Mouse (Mus musculus): Measurements from ENCODE around the gene Trip4. TPM values are rescaled to one million over a fixed set of nuclear protein-coding genes. Genes with fewer than 3 reads are reported as not detected.
A peak's percentile ranks its signal among the peaks of the same experiment; 100 is the strongest.

The Trip4 gene
- total and polyA plus RNA-seq, 2 experiments from 2014 or later: 22.6 to 41.9 TPM

GRCm38 (mm10) chr9:65834628-65835354 lies 73.8 kb downstream of the Trip4 start:
- H3K27ac ChIP-seq (ENCODE audit: low read depth, low read length): no peak overlapping the region
- H3K4me1 ChIP-seq (ENCODE audit: insufficient read depth): no peaks in the 10 kb centered on the region; the same call in 1 of the 2 replicates
- no peak overlapping the region for H3K9ac ChIP-seq
- TF ChIP-seq CTCF (IDR thresholded peaks at IDR 0.05; ENCODE audit: low read depth): no peak
- DNase-seq (no peak), ATAC-seq (peak; percentile 32; the same call in 1 of the 2 replicates)
- no peaks in the 10 kb centered on the region for H3K9me3 ChIP-seq (ENCODE audit: low read length)
- no peak overlapping the region for H3K4me2 ChIP-seq (ENCODE audit: low read depth)
- peaks cover 4% of the 10 kb centered on the region for H3K36me3 ChIP-seq (ENCODE audit: insufficient read depth)
- H3K4me3 ChIP-seq (ENCODE audit: low read depth, low read length): no peak overlapping the region
- no peaks in the 10 kb centered on the region for H3K27me3 ChIP-seq (ENCODE audit: insufficient read depth, low read length)
- 17% methylated on average over 10 of the region's 10 CpGs for WGBS

GRCm38 (mm10) chr9:65833640-65834039 lies 75.0 kb downstream of the Trip4 start:
- H3K36me3 ChIP-seq (ENCODE audit: insufficient read depth): peaks cover 4% of the 10 kb centered on the region
- H3K9ac ChIP-seq: no peak overlapping the region
- DNase-seq (no peak), ATAC-seq (no peak)
- no peak overlapping the region for H3K4me3 ChIP-seq (ENCODE audit: low read depth, low read length)
- H3K4me2 ChIP-seq (ENCODE audit: low read depth): no peak overlapping the region
- no peaks in the 10 kb centered on the region for H3K9me3 ChIP-seq (ENCODE audit: low read length)
- H3K4me1 ChIP-seq (ENCODE audit: insufficient read depth): no peaks in the 10 kb centered on the region; the same call in 1 of the 2 replicates
- H3K27ac ChIP-seq (ENCODE audit: low read depth, low read length): no peak overlapping the region
- no peaks in the 10 kb centered on the region for H3K27me3 ChIP-seq (ENCODE audit: insufficient read depth, low read length)
- TF ChIP-seq CTCF (IDR thresholded peaks at IDR 0.05; ENCODE audit: low read depth): no peak

GRCm38 (mm10) chr9:65833230-65833629 lies 75.4 kb downstream of the Trip4 start:
- WGBS: 37% methylated on average over 2 of the region's 2 CpGs
- no peaks in the 10 kb centered on the region for H3K27me3 ChIP-seq (ENCODE audit: insufficient read depth, low read length)
- H3K4me1 ChIP-seq (ENCODE audit: insufficient read depth): peaks cover 1% of the 10 kb centered on the region; the same call in 1 of the 2 replicates
- no peak for TF ChIP-seq CTCF (IDR thresholded peaks at IDR 0.05; ENCODE audit: low read depth)
- no peak overlapping the region for H3K27ac ChIP-seq (ENCODE audit: low read depth, low read length)
- H3K4me2 ChIP-seq (ENCODE audit: low read depth): no peak overlapping the region
- H3K9me3 ChIP-seq (ENCODE audit: low read length): no peaks in the 10 kb centered on the region
- peaks cover 2% of the 10 kb centered on the region for H3K36me3 ChIP-seq (ENCODE audit: insufficient read depth)
- H3K9ac ChIP-seq: no peak overlapping the region
- DNase-seq (no peak), ATAC-seq (no peak)
- H3K4me3 ChIP-seq (ENCODE audit: low read depth, low read length): no peak overlapping the region

- Histone ChIP-seq H3K4me1 (ENCODE audit: insufficient read depth) (peaks cover 4% of the 10 kb centered on the region; the same call in 1 of the 2 replicates), H3K27me3 (ENCODE audit: insufficient read depth, low read length) (no peaks in the 10 kb centered on the region), H3K4me2 (ENCODE audit: low read depth) (no peak overlapping the region), H3K27ac (ENCODE audit: low read depth, low read length) (no peak overlapping the region), H3K36me3 (ENCODE audit: insufficient read depth) (no peaks in the 10 kb centered on the region; the same call in 1 of the 2 replicates), H3K9ac (no peak overlapping the region), H3K9me3 (ENCODE audit: low read length) (no peaks in the 10 kb centered on the region), H3K4me3 (ENCODE audit: low read depth, low read length) (no peak overlapping the region)
- TF ChIP-seq CTCF (IDR thresholded peaks at IDR 0.05; ENCODE audit: low read depth): no peak
- no peak for DNase-seq
- ATAC-seq: no peak
- WGBS: 18% methylated on average over 2 of the region's 2 CpGs
Measured at GRCm38 (mm10) chr9:65832041-65832440, 76.6 kb downstream of the Trip4 start.

- no peak overlapping the region for H3K4me2 ChIP-seq (ENCODE audit: low read depth)
- no peak overlapping the region for H3K9ac ChIP-seq
- no peaks in the 10 kb centered on the region for H3K27me3 ChIP-seq (ENCODE audit: insufficient read depth, low read length)
- peaks cover 5% of the 10 kb centered on the region; the same call in 1 of the 2 replicates for H3K4me1 ChIP-seq (ENCODE audit: insufficient read depth)
- 38% methylated on average over 4 of the region's 4 CpGs for WGBS
- no peak for ATAC-seq
- no peaks in the 10 kb centered on the region for H3K9me3 ChIP-seq (ENCODE audit: low read length)
- no peak overlapping the region for H3K27ac ChIP-seq (ENCODE audit: low read depth, low read length)
- no peaks in the 10 kb centered on the region for H3K36me3 ChIP-seq (ENCODE audit: insufficient read depth)
- H3K4me3 ChIP-seq (ENCODE audit: low read depth, low read length): no peak overlapping the region
- no peak for TF ChIP-seq CTCF (IDR thresholded peaks at IDR 0.05; ENCODE audit: low read depth)
- no peak for DNase-seq
Measured at GRCm38 (mm10) chr9:65831164-65831563, 77.4 kb downstream of the Trip4 start.

- 43% methylated on average over 4 of the region's 4 CpGs for WGBS
- Histone ChIP-seq H3K4me1 (ENCODE audit: insufficient read depth) (peaks cover 14% of the 10 kb centered on the region), H3K9me3 (ENCODE audit: low read length) (no peaks in the 10 kb centered on the region), H3K27me3 (ENCODE audit: insufficient read depth, low read length) (no peaks in the 10 kb centered on the region), H3K36me3 (ENCODE audit: insufficient read depth) (no peaks in the 10 kb centered on the region), H3K27ac (ENCODE audit: low read depth, low read length) (no peak overlapping the region), H3K4me2 (ENCODE audit: low read depth) (no peak overlapping the region), H3K4me3 (ENCODE audit: low read depth, low read length) (no peak overlapping the region), H3K9ac (no peak overlapping the region)
- DNase-seq (no peak), ATAC-seq (no peak)
- TF ChIP-seq CTCF (IDR thresholded peaks at IDR 0.05; ENCODE audit: low read depth): no peak
Measured at GRCm38 (mm10) chr9:65830255-65830654, 78.3 kb downstream of the Trip4 start.

- no peaks in the 10 kb centered on the region for H3K9me3 ChIP-seq (ENCODE audit: low read length)
- H3K36me3 ChIP-seq (ENCODE audit: insufficient read depth): no peaks in the 10 kb centered on the region
- H3K9ac ChIP-seq: no peak overlapping the region
- H3K27me3 ChIP-seq (ENCODE audit: insufficient read depth, low read length): no peaks in the 10 kb centered on the region
- no peak overlapping the region for H3K27ac ChIP-seq (ENCODE audit: low read depth, low read length)
- 95% methylated on average over 1 of the region's 2 CpGs for WGBS
- TF ChIP-seq CTCF (IDR thresholded peaks at IDR 0.05; ENCODE audit: low read depth): peak; percentile 14; the same call in 1 of the 2 replicates
- ATAC-seq (no peak), DNase-seq (no peak)
- H3K4me1 ChIP-seq (ENCODE audit: insufficient read depth): peaks cover 22% of the 10 kb centered on the region
- H3K4me3 ChIP-seq (ENCODE audit: low read depth, low read length): no peak overlapping the region
- H3K4me2 ChIP-seq (ENCODE audit: low read depth): no peak overlapping the region
Measured at GRCm38 (mm10) chr9:65829410-65829809, 79.2 kb downstream of the Trip4 start.
